Mouse (Mus musculus): ENCODE results near the gene Nebl.

Gene Nebl

DNA sequence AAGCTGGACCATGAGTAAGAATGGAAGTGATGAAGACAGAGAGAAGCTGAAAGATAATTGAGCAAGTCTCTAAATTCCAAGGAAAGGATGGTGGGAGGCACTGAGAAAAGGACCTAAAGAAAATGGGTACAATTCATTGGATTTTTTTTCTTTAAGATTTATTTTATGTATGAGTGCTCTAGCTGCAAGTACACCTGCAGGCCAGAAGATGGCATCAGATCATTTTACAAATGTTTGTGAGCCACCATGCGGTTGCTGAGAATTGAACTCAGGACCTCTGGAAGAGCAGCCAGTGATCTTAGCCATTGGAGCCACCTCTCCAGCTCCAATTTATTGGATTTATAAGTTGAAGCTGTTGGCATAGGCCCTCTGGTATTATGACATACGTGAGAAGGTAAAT lies 316.9 kb downstream of the Nebl start:
- DNase-seq (ENCODE audit: inconsistent age in 2 of 2, low spot score in 1 of 2): no peak

DNA sequence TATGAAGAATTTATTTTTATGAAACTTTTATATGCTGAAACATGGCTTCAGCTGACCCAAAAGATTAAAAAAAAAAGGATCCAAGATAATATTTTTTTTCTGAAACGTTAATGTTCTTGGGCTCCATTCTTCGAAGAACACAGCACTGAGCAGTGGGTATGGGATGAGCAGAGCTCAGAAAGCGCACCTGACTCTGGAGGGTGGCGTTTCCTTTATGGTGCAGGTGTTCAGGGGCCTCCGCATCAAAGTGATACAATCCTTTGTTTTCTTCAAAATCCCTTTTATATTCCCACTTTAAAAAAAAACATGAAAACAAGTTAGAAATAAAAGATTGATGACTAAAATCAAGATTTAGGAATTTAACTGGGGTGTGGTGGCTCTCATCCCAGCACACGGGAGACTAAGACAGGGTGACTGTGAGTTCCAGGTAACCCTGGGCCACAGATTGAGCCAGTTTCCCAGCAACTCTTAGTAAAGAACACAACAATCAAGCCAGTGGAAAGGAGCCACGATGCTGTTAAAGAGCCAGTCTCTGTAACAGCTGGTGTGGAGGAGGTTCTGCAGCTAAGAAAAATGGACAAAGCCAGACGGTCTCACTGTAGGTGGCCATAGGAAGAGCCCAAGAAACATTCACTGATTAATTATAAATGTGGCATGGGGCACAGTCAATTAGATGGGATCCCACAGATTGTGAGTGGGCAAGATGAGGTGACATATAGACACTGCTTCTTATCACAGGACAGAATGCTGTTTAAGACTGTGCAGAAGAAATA lies 317.6 kb downstream of the Nebl start:
- DNase-seq (ENCODE audit: inconsistent age in 2 of 2, low spot score in 1 of 2): no peak

GRCm38 (mm10) chr2:17409276-17409675 lies 322.0 kb downstream of the Nebl start:
- no peak for DNase-seq (ENCODE audit: inconsistent age in 2 of 2, low spot score in 1 of 2)

- DNase-seq (ENCODE audit: inconsistent age in 2 of 2, low spot score in 1 of 2): no peak
Measured at GRCm38 (mm10) chr2:17405899-17406531, 325.2 kb downstream of the Nebl start.

- DNase-seq (ENCODE audit: inconsistent age in 2 of 2, low spot score in 1 of 2): no peak
Measured at GRCm38 (mm10) chr2:17402511-17402910, 328.8 kb downstream of the Nebl start.

DNA sequence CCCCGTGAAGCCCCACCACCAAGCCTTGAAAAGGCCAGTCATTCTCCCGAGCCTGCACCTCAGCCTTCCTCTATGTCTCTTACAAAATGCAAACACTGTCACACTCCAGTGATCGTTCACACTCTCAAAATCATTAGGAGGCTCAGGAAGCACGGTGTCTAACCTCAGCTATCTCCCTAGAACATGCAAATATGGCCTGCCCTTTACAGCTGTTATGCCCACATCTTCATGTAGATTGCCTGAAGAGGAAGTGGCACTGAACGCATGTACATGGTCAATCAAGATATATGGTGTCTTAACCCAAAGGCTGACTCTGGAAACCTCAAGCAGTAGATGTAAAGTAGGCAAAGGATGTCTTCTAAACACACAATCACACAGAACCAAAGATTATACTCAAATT lies 335.0 kb downstream of the Nebl start:
- no peak for DNase-seq (ENCODE audit: inconsistent age in 2 of 2, low spot score in 1 of 2)

DNA sequence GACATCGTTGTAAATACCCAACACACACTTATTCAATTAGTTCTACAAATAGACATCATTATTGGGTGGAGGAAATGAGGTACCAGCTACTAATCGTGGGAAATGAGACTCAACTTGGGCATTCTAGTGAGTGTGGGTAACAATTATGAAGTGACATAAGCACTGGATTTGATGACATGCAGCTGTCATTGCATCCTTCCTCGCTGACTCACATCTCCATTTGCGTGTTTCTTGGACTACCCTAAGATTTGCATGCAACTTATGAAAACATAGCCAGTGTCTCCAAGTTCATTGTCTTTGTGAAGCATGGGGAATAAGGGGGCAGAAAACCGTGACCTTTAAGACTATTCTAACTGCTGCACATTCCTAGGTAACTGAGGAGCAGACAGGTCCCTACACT lies 339.9 kb downstream of the Nebl start:
- no peak for DNase-seq (ENCODE audit: inconsistent age in 2 of 2, low spot score in 1 of 2)

DNA sequence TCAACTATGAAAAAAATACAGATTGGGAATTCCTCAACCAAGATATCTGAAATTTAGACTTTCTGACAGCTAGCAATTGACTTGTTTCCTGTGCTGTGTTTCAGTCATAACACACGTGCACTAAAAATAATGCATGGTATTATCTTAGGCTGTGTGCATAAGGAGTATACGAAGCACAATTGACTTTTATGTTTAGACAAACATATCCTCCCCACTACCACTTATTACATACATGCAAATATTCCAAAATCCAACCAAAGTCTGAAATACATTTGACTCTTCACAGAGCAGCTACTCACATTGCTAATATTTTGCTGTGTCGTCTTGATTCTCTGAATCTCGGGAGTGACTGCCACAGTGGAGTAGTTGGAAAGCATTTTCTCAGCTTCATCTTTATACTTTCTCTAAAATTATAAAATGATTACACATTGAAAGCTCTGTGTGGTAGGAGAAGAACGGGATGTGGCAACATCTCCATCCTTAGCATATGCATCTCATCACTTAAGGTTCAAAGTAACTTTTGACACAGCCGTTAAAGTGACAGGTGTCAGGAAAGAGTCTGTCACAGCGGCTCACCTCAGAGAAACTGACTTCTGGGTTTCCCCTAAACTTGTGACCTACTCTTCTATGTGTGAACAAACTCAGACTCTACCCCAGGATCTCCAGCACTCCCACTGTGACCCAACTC lies 340.6 kb downstream of the Nebl start:
- DNase-seq (ENCODE audit: inconsistent age in 2 of 2, low spot score in 1 of 2): no peak

DNA sequence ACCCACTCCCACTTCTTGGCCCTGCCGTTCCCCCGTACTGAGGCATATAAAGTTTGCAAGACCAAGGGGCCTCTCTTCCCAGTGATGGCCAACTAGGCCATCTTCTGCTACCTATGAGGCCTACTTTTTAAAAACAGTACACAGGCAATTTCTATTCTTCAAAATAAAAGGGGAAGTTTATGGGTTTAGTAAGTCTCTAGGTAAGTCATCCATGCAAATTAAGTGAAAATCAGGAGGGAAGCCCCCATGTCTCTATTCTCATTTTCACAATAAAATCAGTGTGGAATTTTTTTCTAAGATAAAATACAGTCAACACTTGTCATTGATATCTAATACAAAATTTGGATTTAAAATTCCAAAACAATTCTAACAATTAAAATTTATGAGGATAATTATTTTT lies 341.4 kb downstream of the Nebl start:
- DNase-seq (ENCODE audit: inconsistent age in 2 of 2, low spot score in 1 of 2): no peak

DNA sequence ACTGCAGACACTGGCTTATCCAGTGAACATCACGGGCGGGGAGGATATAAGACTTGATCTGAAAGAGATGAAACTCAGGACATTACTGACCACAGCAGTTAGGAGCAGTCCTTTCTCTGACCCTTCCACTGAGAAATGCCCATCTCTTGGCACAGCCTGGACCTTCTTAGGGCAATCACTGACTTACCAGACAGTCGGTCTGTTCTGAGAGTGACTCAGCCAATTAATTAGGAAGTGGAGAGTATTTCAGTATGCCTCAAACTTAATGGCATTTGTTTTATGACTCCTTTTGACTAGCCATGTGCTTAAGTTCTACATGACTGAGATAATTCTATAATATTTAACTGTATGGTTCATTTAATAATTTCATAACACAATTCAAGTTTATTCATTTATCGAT lies 341.9 kb downstream of the Nebl start:
- DNase-seq (ENCODE audit: inconsistent age in 2 of 2, low spot score in 1 of 2): no peak

GRCm38 (mm10) chr2:17382227-17382626 lies 349.0 kb downstream of the Nebl start:
- DNase-seq (ENCODE audit: inconsistent age in 2 of 2, low spot score in 1 of 2): no peak

DNA sequence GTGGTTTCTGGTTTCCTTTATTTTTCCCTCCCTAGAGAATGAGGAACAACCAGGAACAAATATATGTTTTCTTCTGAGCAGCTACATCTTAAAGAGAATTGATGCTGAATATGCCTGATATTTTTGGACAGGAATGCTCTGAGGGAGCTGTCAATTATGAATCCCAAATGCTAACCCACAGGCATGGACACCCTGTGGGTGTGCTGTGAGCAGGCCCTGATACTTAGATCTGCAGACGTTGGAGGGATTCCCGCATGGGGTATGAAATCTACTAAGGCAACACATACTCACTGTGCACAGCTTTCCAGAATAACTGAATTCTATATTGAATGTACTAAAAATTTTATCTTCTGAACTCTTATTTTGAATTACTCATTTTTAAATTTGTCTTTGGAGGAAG lies 355.3 kb downstream of the Nebl start:
- DNase-seq (ENCODE audit: inconsistent age in 2 of 2, low spot score in 1 of 2): no peak

GRCm38 (mm10) chr2:17365671-17366070 lies 365.6 kb downstream of the Nebl start:
- no peak for DNase-seq (ENCODE audit: inconsistent age in 2 of 2, low spot score in 1 of 2)

- no peak for DNase-seq (ENCODE audit: inconsistent age in 2 of 2, low spot score in 1 of 2)
Measured at GRCm38 (mm10) chr2:17364971-17365548, 366.2 kb downstream of the Nebl start.

DNA sequence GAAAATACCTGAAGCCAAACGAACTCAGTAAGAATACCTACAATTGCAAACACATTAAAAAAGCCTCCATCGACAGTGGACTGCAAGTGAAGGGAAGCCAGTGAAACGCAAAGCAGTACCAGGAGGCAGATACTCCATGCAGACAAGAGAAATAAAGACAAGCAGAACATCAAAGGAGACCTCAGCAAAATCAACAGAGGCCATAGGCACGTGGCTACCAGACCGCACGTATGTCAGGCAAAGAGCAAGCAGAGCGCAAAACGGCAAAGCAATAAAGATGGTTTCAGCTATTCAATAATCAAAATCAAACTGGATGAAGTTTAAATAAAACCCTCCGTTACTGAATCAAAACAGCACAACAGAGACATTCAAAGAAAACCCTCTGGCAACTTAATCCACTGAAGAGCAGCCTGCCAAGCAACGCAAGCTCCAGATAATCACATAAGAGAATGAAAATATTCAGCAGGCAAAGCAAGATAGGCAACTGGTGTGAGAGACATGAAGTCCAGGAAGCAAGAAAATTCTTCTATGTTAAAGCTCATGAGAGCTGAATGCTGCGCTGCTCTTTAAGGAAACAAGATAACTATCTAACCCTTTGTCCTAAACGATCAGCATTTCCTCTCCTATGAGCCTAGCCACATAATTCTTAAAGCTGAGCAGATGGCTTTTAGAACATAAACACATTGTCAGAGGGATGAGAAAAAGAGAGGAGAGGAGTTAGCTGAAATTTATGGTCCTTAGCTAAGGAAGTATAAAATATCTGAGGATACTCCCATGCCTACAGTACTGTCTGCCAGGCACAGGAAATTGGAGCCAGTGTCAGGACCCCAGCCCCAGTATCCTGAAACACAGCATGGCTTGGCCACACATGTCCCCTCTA lies 367.7 kb downstream of the Nebl start:
- no peak for DNase-seq (ENCODE audit: inconsistent age in 2 of 2, low spot score in 1 of 2)

DNA sequence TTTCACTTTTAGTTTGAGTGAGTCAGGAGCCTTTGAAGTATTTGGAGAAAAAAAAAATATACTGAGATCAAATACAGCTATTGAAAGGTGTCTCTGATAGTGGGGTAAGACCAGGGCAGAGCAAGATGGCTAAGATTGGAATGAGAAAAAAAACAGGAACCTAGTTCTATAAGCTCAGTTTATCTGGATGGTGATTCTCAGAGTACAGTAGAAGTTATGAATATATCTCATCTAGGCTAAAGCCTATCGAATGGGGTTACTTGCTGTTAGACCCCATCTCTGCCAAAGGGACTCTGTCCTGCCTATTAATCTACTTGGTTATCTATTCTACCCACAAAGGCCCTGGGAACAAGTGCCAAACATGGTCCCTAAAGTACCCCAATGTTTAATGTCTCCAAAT lies 369.1 kb downstream of the Nebl start:
- no peak for DNase-seq (ENCODE audit: inconsistent age in 2 of 2, low spot score in 1 of 2)

GRCm38 (mm10) chr2:17344643-17345042 lies 386.6 kb downstream of the Nebl start:
- DNase-seq (ENCODE audit: inconsistent age in 2 of 2, low spot score in 1 of 2): no peak

- DNase-seq (ENCODE audit: inconsistent age in 2 of 2, low spot score in 1 of 2): peak in 1 of 2 experiments; percentile 73
Measured at GRCm38 (mm10) chr2:17335451-17335850, 395.8 kb downstream of the Nebl start.

- DNase-seq (ENCODE audit: inconsistent age in 2 of 2, low spot score in 1 of 2): no peak
Measured at GRCm38 (mm10) chr2:17326590-17326989, 404.7 kb downstream of the Nebl start.

GRCm38 (mm10) chr2:17316850-17317249 lies 414.4 kb downstream of the Nebl start:
- peak in 1 of 2 experiments; percentile 23 for DNase-seq (ENCODE audit: inconsistent age in 2 of 2, low spot score in 1 of 2)

DNA sequence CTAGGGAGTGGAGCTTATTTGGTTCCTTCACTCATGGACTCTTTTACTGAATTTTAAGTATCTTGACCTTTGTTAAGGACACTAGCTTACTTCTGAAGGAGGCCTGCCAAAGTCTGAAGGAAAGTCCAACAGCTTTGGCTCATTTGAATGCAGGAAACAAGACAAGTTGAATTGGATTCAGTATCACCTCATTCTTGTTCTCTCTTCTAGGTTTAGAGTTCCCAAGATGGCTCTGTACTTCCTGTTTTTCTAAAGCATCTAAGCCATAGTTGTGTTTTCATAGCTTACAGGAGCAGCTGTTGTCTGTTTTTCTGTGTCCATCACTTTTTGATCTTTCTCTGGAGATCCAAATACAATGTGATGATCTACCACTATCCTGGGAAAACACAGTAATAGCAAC lies 429.9 kb downstream of the Nebl start:
- DNase-seq (ENCODE audit: inconsistent age in 2 of 2, low spot score in 1 of 2): no peak
